Mouse (Mus musculus): ENCODE results near the gene Smpd2.

The Smpd2 gene

GRCm38 (mm10) chr10:41460501-41460900 lies 29.7 kb downstream of the Smpd2 start:
- intact Hi-C loops (cut with DNase I): no loop called here

GRCm38 (mm10) chr10:41459990-41460389 lies 30.2 kb downstream of the Smpd2 start:
- intact Hi-C loops (cut with DNase I): no loop called here

DNA sequence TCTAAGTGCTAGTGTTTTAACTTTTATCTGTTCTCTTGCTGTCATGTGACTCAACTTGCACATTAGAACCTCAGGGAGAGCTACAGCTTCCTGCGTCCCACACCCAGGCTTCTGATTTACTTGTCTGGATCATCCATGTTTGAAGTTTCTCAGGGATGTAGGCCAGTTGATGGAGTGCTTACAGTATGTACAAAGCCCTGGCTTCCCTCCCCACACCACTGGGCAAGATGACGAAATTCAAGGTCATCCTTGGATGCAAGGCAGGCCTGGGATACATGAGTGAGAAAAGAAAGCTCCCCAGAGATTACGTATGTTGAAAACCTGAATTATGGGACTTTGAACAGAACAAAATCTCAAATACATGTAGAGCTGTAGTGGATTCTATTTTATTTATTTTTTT lies 37.4 kb downstream of the Smpd2 start:
- intact Hi-C loops (cut with DNase I): no loop called here

- intact Hi-C loops (cut with DNase I): no loop called here
These were observed 38.5 kb downstream of the Smpd2 start for GRCm38 (mm10) chr10:41451656-41452055.

DNA sequence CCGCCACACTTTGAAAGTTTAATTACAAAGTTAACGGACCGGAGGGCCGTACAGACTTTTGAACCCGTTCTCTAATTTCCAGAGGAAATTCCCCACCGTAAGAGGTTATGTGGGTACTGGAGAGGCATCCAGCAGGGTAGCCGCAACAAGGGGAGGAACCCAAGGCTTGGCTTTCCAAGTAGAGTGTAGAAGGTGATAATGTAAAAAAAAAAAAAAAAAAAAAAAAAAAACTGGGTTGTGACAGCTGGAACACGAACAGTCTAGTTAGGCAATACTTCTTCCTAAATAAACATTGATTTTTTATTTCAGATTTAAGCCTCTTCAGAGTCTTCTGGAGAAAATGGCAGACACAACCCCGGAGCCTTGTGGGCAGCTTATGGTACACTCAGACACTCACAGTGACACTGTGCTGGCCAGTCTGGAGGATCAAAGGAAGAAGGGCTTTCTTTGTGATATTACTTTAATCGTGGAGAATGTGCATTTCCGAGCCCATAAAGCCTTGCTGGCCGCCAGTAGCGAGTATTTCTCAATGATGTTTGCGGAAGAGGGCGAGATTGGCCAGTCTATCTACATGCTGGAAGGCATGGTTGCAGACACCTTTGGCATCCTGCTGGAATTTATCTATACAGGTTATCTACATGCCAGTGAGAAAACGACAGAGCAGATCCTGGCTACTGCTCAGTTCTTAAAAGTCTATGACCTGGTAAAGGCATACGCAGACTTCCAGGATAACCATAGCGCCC lies 39.2 kb downstream of the Smpd2 start:
- intact Hi-C loops (cut with DNase I): no loop called here

DNA sequence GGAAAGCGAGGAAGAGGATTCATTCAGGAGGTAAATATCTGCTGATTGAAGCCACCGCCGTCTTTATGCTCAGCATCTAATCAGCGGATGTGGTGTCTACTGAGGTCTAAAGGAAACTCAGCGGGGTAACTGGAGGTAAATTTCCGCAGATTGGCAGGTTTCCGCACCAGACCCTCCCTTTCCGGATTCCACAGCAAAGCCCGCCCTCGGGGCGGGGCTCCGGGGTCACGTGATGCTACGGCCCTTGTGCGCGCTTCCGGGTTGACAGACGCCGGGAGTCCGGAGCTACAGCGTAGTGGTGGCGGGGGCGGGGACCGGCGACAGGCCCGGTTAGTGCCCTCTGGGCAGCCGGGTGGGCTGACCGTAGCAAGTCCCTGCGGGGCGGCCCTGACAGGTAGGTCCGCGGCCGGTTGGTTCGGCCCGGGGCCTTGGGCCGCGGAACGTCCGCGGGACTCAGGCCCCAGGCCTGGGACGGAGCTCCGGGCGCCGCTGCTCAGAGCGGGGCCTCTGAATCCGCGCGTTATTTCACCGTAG lies 40.0 kb downstream of the Smpd2 start, which contains the start of gene Zbtb24:
TSS of gene Zbtb24 (plus strand) at position 247 of the 534 bp plus-strand sequence.
- intact Hi-C loops (cut with DNase I): no loop called here

GRCm38 (mm10) chr10:41449684-41450083 lies 40.5 kb downstream of the Smpd2 start:
- intact Hi-C loops (cut with DNase I): no loop called here

GRCm38 (mm10) chr10:41448216-41448615 lies 42.0 kb downstream of the Smpd2 start:
- intact Hi-C loops (cut with DNase I): no loop called here
